Mouse (Mus musculus): ENCODE measurements at regions not wholly inside any gene's neighbourhood (a gene's known extent, or its start where the extent isn't known, plus 50 kb on each side); places are given as distances from the start of the nearest gene placed in this dataset.

DNA sequence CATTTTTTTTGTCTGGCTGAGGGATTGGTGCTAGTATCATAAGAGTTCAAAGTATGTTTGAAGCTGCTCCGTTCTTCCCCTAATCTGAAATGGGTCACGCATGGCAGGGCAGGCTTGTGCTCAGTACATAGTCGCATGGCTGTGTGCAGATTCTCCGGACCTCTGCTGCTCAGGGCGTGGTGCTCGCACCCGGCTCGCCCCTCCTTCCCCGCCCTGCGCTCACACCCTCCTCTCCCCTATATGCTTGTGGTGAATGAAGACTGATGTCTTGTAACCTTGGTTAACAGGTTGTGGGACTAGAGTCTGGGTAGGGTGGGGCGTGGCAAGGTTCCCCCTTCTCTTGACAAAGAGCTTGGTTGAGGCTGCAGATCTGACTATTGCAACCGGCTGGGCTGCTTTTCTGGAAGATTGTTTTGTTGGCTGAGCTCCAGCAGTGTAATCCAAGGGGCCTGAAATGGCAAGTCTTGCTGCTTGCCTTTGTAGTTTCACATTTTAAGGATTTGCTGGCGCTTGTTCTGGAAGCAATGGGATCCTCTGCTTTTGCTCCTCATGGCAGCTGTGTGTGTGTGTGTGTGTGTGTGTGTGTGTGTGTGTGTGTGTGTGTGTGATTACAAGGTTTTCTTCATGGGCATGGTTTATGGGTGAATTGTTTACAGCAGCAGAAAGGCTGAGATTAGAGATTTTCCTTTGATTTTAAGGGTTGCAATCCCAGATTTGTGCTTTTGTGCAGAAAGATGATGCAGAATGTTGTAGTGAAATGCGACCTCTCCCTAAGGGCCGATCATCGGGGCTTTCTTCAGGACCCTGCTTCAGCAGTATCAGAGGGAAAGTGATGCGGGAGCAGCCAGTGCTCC is 74.4 kb upstream of the Gm9887 start:
- Histone ChIP-seq H3K27me3 (replicated peaks) (peaks cover 20% of the 10 kb centered on the region; the same call in 1 of the 2 replicates), H3K9ac (no peak overlapping the region), H3K36me3 (no peaks in the 10 kb centered on the region), H3K4me2 (peak overlapping the region; percentile 23), H3K4me1 (peaks cover 18% of the 10 kb centered on the region), H3K9me3 (replicated peaks) (no peaks in the 10 kb centered on the region), H3K4me3 (no peak overlapping the region), H3K27ac (peak overlapping the region; percentile 11; the same call in 1 of the 2 replicates)
- WGBS (ENCODE audit: insufficient replicate concordance): 27% methylated on average over 17 of the region's 17 CpGs
- 0 out of 2 replicates have a peak, but pooled peaks have one; percentile 24 for ATAC-seq

DNA sequence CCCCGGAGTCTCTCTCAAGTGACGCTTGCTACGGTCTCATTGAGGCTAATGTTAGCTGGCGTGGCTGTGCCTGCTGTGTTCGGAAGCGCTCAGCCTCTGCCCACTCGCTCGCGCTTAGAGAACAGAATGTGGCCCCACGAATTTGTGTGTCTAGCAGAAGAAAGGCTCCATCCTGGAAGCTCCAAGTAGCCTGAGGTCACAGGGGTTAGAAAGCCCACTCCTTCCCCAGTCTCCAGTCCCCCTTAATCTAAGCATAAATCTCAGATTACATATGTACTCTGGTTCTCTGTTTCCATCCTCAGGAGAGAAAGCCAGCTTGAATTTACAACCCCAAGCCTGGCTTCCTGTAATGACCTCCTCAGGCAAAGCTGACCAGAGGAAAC is 73.8 kb upstream of the Gm9887 start:
- H3K27ac ChIP-seq: no peak overlapping the region
- H3K36me3 ChIP-seq: no peaks in the 10 kb centered on the region
- WGBS (ENCODE audit: insufficient replicate concordance): 73% methylated on average over 10 of the region's 10 CpGs
- H3K4me1 ChIP-seq: peaks cover 18% of the 10 kb centered on the region
- peaks cover 20% of the 10 kb centered on the region; the same call in 1 of the 2 replicates for H3K27me3 ChIP-seq (replicated peaks)
- H3K9ac ChIP-seq: no peak overlapping the region
- H3K4me2 ChIP-seq: peak overlapping the region; percentile 23; the same call in 1 of the 2 replicates
- ATAC-seq: no peak
- H3K4me3 ChIP-seq: no peak overlapping the region
- no peaks in the 10 kb centered on the region for H3K9me3 ChIP-seq (replicated peaks)

DNA sequence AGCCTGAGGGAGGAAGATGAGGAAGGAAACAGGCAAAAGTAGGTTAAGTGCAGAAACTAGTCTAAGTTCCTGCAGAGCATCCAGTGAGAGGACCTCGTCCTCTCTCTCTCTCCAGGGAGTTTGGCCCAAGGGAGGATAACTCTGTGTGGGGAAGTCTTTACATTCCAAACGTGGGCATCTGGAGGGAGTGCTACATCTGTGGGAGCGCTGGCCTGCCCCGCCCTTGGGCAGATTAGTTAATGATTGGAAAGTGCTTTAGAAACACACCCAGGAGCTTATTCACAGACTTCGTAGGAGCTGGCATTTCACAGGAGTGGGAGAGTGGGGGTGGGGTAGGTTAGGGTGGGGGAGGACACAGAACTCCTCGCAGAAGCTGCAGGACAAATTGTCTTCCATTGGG is 70.1 kb upstream of the Gm9887 start:
- WGBS (ENCODE audit: insufficient replicate concordance): 31% methylated on average over 6 of the region's 6 CpGs
- no peak for ATAC-seq
- Histone ChIP-seq H3K27ac (no peak overlapping the region), H3K9ac (no peak overlapping the region), H3K4me2 (no peak overlapping the region), H3K4me3 (no peak overlapping the region), H3K36me3 (no peaks in the 10 kb centered on the region), H3K9me3 (replicated peaks) (no peaks in the 10 kb centered on the region), H3K27me3 (replicated peaks) (peaks cover 14% of the 10 kb centered on the region; the same call in 1 of the 2 replicates), H3K4me1 (peaks cover 13% of the 10 kb centered on the region)

DNA sequence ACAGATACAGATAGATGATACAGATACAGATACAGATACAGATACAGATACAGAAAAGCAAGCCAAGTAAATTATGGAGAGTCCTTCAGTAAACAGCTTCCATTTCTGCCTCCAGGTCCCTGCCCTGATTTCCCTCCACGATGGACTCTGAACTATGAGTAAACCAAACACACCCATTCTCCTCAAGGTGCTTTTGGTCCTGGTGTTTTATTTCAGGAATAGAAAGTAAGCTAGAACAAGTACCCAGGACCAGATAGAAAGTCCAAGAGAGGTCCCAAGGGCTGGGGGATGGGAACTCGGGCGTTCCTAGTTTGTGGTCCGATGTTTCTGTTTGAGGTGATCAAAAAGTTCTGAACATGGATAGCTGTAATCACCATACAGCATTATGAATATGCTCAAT is 69.5 kb upstream of the Gm9887 start:
- Histone ChIP-seq H3K27me3 (replicated peaks) (peaks cover 9% of the 10 kb centered on the region; the same call in 1 of the 2 replicates), H3K4me3 (no peak overlapping the region), H3K4me1 (peaks cover 8% of the 10 kb centered on the region), H3K27ac (no peak overlapping the region), H3K9me3 (replicated peaks) (no peaks in the 10 kb centered on the region), H3K4me2 (no peak overlapping the region), H3K9ac (no peak overlapping the region), H3K36me3 (no peaks in the 10 kb centered on the region)
- no peak for ATAC-seq
- 82% methylated on average over 4 of the region's 4 CpGs for WGBS (ENCODE audit: insufficient replicate concordance)

DNA sequence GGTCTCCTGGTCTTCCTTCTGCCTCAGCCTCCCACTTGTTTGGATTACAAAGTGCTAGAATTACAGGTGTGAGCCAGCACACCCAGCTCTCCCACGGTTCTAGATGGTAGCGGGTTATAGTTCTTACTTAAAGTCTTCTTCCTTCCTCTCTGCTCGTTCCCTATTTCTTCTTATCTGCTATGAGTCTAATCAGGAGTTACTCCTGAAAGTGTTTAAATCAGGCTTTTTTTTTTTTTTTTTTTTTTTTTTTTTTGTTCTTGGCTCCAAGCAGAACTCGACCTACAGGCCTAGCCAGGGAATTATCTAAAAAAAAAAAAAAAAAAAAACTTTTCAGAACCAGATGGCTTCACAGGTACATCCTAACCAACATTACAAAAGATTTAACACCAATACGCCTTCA is 66.0 kb upstream of the Gm9887 start:
- Histone ChIP-seq H3K27ac (no peak overlapping the region), H3K27me3 (replicated peaks) (no peaks in the 10 kb centered on the region), H3K9me3 (replicated peaks) (no peaks in the 10 kb centered on the region), H3K36me3 (no peaks in the 10 kb centered on the region), H3K4me1 (no peaks in the 10 kb centered on the region), H3K4me2 (no peak overlapping the region), H3K4me3 (no peak overlapping the region), H3K9ac (no peak overlapping the region)
- WGBS (ENCODE audit: insufficient replicate concordance): 46% methylated on average over 5 of the region's 5 CpGs
- ATAC-seq: no peak

DNA sequence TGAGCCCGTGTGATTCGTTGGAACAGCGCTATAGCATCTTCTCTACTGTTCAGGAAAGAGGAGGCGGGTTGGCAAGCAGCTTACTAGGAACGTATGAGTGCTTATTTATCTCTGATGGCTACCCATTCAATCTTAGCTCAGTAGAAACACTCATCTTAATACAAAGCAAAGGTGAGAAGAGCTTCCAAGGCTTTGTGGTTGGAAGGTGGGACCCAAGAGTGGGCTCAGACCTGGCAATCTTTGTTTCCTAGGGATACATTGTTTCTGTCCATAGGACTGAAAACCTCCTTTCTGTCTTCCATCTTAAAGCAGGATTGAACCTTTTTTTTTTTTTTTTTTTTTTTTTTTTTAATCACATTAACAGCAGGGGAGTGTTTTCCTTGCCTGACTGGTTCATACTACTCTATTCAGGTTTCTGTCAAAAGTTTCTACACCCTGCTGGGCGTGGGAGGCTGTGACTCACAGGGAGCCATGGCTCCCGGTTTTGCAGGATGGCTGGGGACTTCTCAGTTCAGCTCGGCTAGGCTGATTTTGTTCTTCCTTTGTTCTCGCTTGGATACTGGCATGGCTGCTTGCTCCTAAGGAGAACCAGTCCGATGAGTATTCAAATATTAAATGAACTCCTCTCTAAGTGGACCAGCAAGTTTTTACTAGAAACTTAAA is 64.7 kb upstream of the Gm9887 start:
- no peak for ATAC-seq
- Histone ChIP-seq H3K36me3 (no peaks in the 10 kb centered on the region), H3K4me2 (no peak overlapping the region), H3K27me3 (replicated peaks) (no peaks in the 10 kb centered on the region), H3K27ac (no peak overlapping the region), H3K9me3 (replicated peaks) (no peaks in the 10 kb centered on the region), H3K4me3 (no peak overlapping the region), H3K4me1 (no peaks in the 10 kb centered on the region), H3K9ac (no peak overlapping the region)
- WGBS (ENCODE audit: insufficient replicate concordance): 55% methylated on average over 10 of the region's 10 CpGs

DNA sequence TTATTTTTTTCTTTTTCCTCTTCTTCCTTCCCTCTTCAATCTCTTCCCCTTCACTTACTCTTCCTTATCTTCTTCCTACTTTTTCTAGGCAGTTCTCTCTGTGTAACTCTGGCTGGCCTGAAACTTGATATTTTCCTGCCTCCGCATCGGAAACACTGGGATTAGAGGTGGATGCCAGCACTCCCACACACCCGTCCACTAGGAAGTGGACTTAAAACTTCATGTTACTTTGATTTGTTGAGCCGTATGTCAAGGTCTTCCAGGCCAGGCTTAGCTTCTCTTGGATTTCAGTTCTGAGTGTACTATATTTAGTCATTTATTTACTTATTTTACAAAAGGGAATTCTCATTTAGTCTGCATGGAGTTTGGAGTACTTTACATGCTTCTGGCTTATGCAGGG is 62.1 kb upstream of the Gm9887 start:
- Histone ChIP-seq H3K4me1 (no peaks in the 10 kb centered on the region), H3K9me3 (replicated peaks) (no peaks in the 10 kb centered on the region), H3K27me3 (replicated peaks) (no peaks in the 10 kb centered on the region), H3K36me3 (no peaks in the 10 kb centered on the region), H3K4me2 (no peak overlapping the region), H3K9ac (no peak overlapping the region), H3K27ac (no peak overlapping the region), H3K4me3 (no peak overlapping the region)
- 70% methylated on average over 4 of the region's 4 CpGs for WGBS (ENCODE audit: insufficient replicate concordance)
- ATAC-seq: no peak

DNA sequence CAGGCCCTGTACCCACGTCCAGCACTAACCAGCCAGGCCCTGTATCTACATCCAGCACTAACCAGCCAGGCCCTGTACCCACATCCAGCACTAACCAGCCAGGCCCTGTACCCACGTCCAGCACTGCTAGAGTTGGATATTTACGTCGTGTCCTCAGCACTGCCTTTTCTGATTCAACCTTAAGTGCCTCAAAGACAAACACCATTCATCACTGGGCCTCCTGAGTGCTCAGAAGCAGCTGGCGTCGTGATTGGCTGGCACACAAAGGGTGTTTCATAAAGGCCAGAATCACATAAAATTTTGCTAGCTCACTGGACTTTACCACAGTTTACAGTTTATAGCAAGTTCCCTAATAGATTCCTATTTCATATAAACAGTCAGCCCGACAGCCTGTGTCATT is 59.8 kb upstream of the Gm9887 start:
- Histone ChIP-seq H3K36me3 (no peaks in the 10 kb centered on the region), H3K27me3 (replicated peaks) (no peaks in the 10 kb centered on the region), H3K9ac (no peak overlapping the region), H3K4me2 (no peak overlapping the region), H3K27ac (no peak overlapping the region), H3K9me3 (replicated peaks) (no peaks in the 10 kb centered on the region), H3K4me3 (no peak overlapping the region), H3K4me1 (no peaks in the 10 kb centered on the region)
- WGBS (ENCODE audit: insufficient replicate concordance): 62% methylated on average over 7 of the region's 7 CpGs
- ATAC-seq: no peak

DNA sequence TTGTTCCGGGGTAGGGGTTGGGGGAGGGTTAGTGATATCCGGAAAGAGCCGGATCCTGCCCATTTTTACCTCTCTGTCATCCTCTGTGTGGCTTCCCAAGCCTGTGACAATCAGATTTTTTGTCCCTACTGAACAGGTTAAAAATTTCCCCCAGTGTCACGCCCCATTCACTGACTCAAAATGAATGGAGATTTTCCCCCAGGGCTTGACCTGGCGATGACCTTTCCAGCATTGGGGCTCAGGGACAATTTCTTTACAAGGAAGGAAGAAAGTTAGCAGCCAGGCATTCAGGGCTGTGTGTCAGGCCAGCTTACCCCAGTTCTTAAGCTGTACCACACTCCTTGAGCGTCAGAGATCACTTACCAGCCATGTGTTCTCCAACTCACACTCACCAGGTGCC is 55.9 kb upstream of the Gm9887 start:
- no peak overlapping the region for H3K27ac ChIP-seq
- no peaks in the 10 kb centered on the region for H3K36me3 ChIP-seq
- no peaks in the 10 kb centered on the region for H3K27me3 ChIP-seq (replicated peaks)
- WGBS (ENCODE audit: insufficient replicate concordance): 73% methylated on average over 6 of the region's 6 CpGs
- no peak overlapping the region for H3K9ac ChIP-seq
- H3K4me3 ChIP-seq: no peak overlapping the region
- H3K4me1 ChIP-seq: no peaks in the 10 kb centered on the region
- no peak for ATAC-seq
- no peaks in the 10 kb centered on the region for H3K9me3 ChIP-seq (replicated peaks)
- H3K4me2 ChIP-seq: no peak overlapping the region

DNA sequence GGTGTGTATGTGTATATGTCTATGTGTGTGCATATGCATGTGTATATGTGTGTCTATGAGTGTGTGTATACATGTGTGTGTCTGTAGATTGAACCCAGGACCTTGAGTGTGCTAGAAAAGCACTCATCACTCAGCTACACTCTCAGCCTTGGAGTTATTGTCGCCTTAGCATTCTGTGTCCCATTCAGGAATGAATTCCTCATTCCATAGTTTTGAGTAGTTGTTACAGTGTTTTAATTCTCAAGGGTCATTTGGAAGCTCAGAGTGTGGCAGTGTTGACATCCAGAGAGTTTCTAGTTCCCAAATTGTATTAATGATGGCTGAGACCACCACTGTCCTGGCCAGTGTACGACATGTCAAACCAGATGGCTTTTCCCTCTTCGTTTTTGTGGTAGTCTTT is 53.4 kb upstream of the Gm9887 start:
- 0 out of 2 replicates have a peak, but pooled peaks cover 2% of the 10 kb centered on the region for H3K4me1 ChIP-seq
- H3K4me2 ChIP-seq: no peak overlapping the region
- no peaks in the 10 kb centered on the region for H3K9me3 ChIP-seq (replicated peaks)
- H3K9ac ChIP-seq: no peak overlapping the region
- no peak for ATAC-seq
- WGBS (ENCODE audit: insufficient replicate concordance): 67% methylated on average over 3 of the region's 3 CpGs
- H3K27ac ChIP-seq: no peak overlapping the region
- H3K27me3 ChIP-seq (replicated peaks): no peaks in the 10 kb centered on the region
- no peaks in the 10 kb centered on the region for H3K36me3 ChIP-seq
- H3K4me3 ChIP-seq: no peak overlapping the region

DNA sequence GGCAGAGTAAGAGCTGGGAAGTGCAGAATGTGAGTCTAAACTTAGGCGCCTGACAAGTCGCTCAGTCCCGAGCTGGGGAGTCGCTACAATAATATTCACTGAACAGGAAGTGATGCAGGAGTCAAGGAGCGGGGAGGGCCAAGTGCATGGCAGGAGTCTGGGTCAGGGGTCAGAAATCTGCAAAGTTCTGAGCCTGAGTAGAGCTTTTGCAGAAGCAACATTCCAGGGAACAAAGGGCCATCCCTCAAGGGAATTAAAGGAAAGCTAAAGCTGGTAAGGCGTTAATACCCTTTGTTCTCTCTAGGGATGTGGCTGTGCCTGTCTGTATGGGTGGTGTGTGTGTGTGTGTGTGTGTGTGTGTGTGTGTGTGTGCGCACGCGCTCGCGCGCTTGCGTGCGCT is 52.7 kb upstream of the Gm9887 start:
- 65% methylated on average over 14 of the region's 14 CpGs for WGBS (ENCODE audit: insufficient replicate concordance)
- Histone ChIP-seq H3K27ac (no peak overlapping the region), H3K4me3 (no peak overlapping the region), H3K9me3 (replicated peaks) (no peaks in the 10 kb centered on the region), H3K4me1 (0 out of 2 replicates have a peak, but pooled peaks cover 6% of the 10 kb centered on the region), H3K36me3 (no peaks in the 10 kb centered on the region), H3K27me3 (replicated peaks) (no peaks in the 10 kb centered on the region), H3K4me2 (no peak overlapping the region), H3K9ac (no peak overlapping the region)
- ATAC-seq: peak; percentile 18; the same call in 1 of the 2 replicates

All from liver, embryonic 12.5 days (tissue).